Mouse (Mus musculus) colon, adult 2 months (tissue): Measurements from ENCODE around the gene Fam3a. TPM values are rescaled to one million over a fixed set of nuclear protein-coding genes. Genes with fewer than 3 reads are reported as not detected.

Source experiments
- polyA plus RNA-seq: library from polyadenylated mRNA; depleted of rRNA; stranded (reverse); fragments of >200 nt; gene quantifications from 2 replicates; pipeline ENCODE4 v1.2.3, GENCODE M21; 2012; rRNA removed

Gene Fam3a
- polyA plus RNA-seq, result 50.3 and 57.9 TPM in 2 replicates

GRCm38 (mm10) chrX:74392535-74393443 lies at the start of gene Fam3a, which contains the start of gene Ikbkg:
Gene Fam3a, minus strand, starts transcription at chrX:74393272.
Gene Ikbkg, plus strand, starts transcription at chrX:74393290.

DNA sequence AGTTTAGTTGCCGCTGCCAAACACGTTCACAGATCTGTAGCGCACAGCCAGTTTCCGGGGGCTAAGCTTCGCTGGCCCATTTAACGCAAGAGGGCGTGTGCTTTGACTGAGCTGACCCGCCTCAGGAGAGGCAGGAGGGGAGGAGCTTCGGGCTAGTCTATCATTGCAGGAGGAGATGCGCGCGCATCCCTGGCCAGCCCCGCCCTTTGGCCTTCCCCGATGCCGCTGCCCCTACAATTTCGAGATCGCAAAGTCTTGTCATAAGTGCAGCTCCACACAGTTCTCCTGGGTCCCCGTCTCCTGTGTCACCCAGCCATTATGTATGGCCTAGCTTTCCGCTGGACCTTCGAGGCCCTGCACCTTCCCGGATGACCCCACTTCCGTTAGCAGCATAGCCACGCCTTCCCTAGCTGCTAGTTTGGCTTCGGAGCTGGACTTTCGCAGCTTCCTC lies 35.8 kb upstream of the Fam3a start, which contains the start of gene G6pdx:
G6pdx (minus strand) TSS at position 369 of the 451 bp plus-strand sequence.

DNA sequence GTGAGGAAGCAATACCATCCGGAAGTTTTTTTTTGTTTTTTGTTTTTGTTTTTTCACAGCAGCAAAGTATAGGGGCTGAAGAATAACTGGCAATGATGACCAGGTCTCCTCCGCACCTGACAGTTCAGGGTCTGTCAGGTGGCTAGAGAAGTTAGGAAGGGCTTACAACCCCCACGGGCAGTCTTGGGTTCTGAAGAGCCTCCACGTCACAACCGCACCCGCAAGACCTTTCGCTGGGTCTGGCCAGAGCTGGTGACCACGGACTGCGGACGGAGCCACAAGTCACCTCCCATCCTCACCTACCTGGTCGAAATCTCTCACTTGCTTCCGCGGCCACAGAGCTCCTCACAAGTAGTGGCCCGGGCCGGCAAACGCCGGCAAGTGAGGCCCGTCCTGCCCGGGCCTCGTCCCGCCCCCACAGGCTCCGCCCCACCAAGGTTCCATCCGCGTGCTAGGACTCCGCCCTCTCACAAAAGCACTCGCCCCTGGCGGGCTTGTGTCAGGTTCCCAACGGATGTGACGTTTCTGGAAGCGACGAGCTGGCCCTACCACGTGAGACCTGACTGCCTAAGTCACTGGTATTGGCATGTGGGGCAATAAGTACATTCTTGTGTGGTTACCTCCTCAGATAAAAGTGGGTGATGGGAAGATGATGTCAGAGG lies 20.1 kb downstream of the Fam3a start, which contains the start of the genes Ubl4a and Slc10a3:
Ubl4a (minus strand) TSS at position 331 of the 662 bp plus-strand sequence.
Slc10a3 (minus strand) TSS at position 462 of the 662 bp plus-strand sequence.

GRCm38 (mm10) chrX:74353467-74353770 lies 39.7 kb downstream of the Fam3a start, which contains the start of gene Lage3:
Gene Lage3, minus strand, starts transcription at chrX:74353618.

Other genes with a start within 250 kb of the Fam3a start
- gene Tex28, start 225.4 kb downstream of the Fam3a start, polyA plus RNA-seq, result not detected in 2 replicates
- gene Tktl1, start 216.0 kb downstream of the Fam3a start, polyA plus RNA-seq, result not detected in 2 replicates
- 985 and 1,044 TPM in 2 replicates for gene Flna, start 143.5 kb downstream of the Fam3a start, polyA plus RNA-seq
- gene Emd, start 138.6 kb downstream of the Fam3a start, polyA plus RNA-seq, result 48.3 and 63.7 TPM in 2 replicates
- gene Rpl10, start 122.5 kb downstream of the Fam3a start, polyA plus RNA-seq, result 1,225 and 1,400 TPM in 2 replicates
- 121 and 127 TPM in 2 replicates for gene Taz, start 111.4 kb downstream of the Fam3a start, polyA plus RNA-seq
- 18.3 and 18.9 TPM in 2 replicates for gene Dnase1l1, start 110.9 kb downstream of the Fam3a start, polyA plus RNA-seq
- 324 and 365 TPM in 2 replicates for gene Atp6ap1, start 96.2 kb downstream of the Fam3a start, polyA plus RNA-seq
- 94.5 and 119 TPM in 2 replicates for gene Gdi1, start 88.3 kb downstream of the Fam3a start, polyA plus RNA-seq
- gene Fam50a, start 80.2 kb downstream of the Fam3a start, polyA plus RNA-seq, result 11.6 and 17.5 TPM in 2 replicates
- gene Plxna3, start 64.2 kb downstream of the Fam3a start, polyA plus RNA-seq, result 13.9 and 16.8 TPM in 2 replicates
- gene Lage3, start 39.7 kb downstream of the Fam3a start, polyA plus RNA-seq, result 35.5 and 37.4 TPM in 2 replicates
- 38.4 and 49.9 TPM in 2 replicates for gene Ubl4a, start 20.1 kb downstream of the Fam3a start, polyA plus RNA-seq
- gene Slc10a3, start 19.9 kb downstream of the Fam3a start, polyA plus RNA-seq, result 19.5 and 23.5 TPM in 2 replicates
- 11.9 and 17.9 TPM in 2 replicates for gene Ikbkg, start within 50 bp of the Fam3a start, polyA plus RNA-seq
- 25.1 and 31.0 TPM in 2 replicates for gene G6pdx, start 35.9 kb upstream of the Fam3a start, polyA plus RNA-seq
- gene Gm6880, start 88.1 kb upstream of the Fam3a start, polyA plus RNA-seq, result not detected in 2 replicates
- not detected in 2 replicates for gene Olfr1326-ps1, start 181.6 kb upstream of the Fam3a start, polyA plus RNA-seq
- not detected in 2 replicates for gene Olfr1325, start 199.4 kb upstream of the Fam3a start, polyA plus RNA-seq